Mouse (Mus musculus): ENCODE data around the gene Phldb2. TPM values are rescaled to one million over a fixed set of nuclear protein-coding genes. Genes with fewer than 3 reads are reported as not detected.

Phldb2 gene
- polyA plus RNA-seq, 1 experiment from 2014 or later, result 31.4 TPM

GRCm38 (mm10) chr16:45758726-45759269 is 194.6 kb downstream of the Phldb2 start:
- 94% methylated on average over 9 of the region's 9 CpGs for WGBS
- Histone ChIP-seq H3K4me3 (no peak overlapping the region), H3K4me1 (no peaks in the 10 kb centered on the region), H3K36me3 (peaks cover 41% of the 10 kb centered on the region), H3K9me3 (replicated peaks) (no peaks in the 10 kb centered on the region), H3K27me3 (ENCODE audit: low read depth, poor library complexity, severe bottlenecking) (no peaks in the 10 kb centered on the region), H3K27ac (replicated peaks) (no peak overlapping the region)
- no peak for DNase-seq (ENCODE audit: low spot score)

- no peaks in the 10 kb centered on the region for H3K27me3 ChIP-seq (ENCODE audit: low read depth, poor library complexity, severe bottlenecking)
- no peak overlapping the region for H3K27ac ChIP-seq (replicated peaks)
- no peaks in the 10 kb centered on the region for H3K9me3 ChIP-seq (replicated peaks)
- H3K4me1 ChIP-seq, result no peaks in the 10 kb centered on the region
- no peak overlapping the region for H3K4me3 ChIP-seq
- DNase-seq (ENCODE audit: low spot score), result no peak
- 91% methylated on average over 12 of the region's 12 CpGs for WGBS
- peaks cover 32% of the 10 kb centered on the region for H3K36me3 ChIP-seq
Observed at GRCm38 (mm10) chr16:45757421-45758078, 195.8 kb downstream of the Phldb2 start.

- no peak overlapping the region for H3K4me3 ChIP-seq
- no peaks in the 10 kb centered on the region for H3K4me1 ChIP-seq
- no peak for DNase-seq (ENCODE audit: low spot score)
- no peaks in the 10 kb centered on the region for H3K27me3 ChIP-seq (ENCODE audit: low read depth, poor library complexity, severe bottlenecking)
- H3K9me3 ChIP-seq (replicated peaks), result no peaks in the 10 kb centered on the region
- peaks cover 35% of the 10 kb centered on the region for H3K36me3 ChIP-seq
- H3K27ac ChIP-seq (replicated peaks), result no peak overlapping the region
- 51% methylated on average over 9 of the region's 9 CpGs for WGBS
Observed at GRCm38 (mm10) chr16:45756855-45757254, 196.5 kb downstream of the Phldb2 start.

- Histone ChIP-seq H3K4me1 (peaks cover 26% of the 10 kb centered on the region), H3K27ac (replicated peaks) (peak overlapping the region; percentile 97), H3K4me3 (peak overlapping the region; percentile 76; the same call in 1 of the 2 replicates), H3K36me3 (peaks cover 18% of the 10 kb centered on the region), H3K27me3 (ENCODE audit: low read depth, poor library complexity, severe bottlenecking) (no peaks in the 10 kb centered on the region), H3K9me3 (replicated peaks) (no peaks in the 10 kb centered on the region)
- DNase-seq (ENCODE audit: low spot score), result no peak
- 68% methylated on average over 4 of the region's 4 CpGs for WGBS
Observed at GRCm38 (mm10) chr16:45743591-45744144, 209.7 kb downstream of the Phldb2 start.

- peaks cover 17% of the 10 kb centered on the region for H3K36me3 ChIP-seq
- no peaks in the 10 kb centered on the region for H3K9me3 ChIP-seq (replicated peaks)
- H3K4me3 ChIP-seq, result peak within 1 kb of the TSS; percentile 76
- peak within 1 kb of the TSS; percentile 97 for H3K27ac ChIP-seq (replicated peaks)
- no peaks in the 10 kb centered on the region for H3K27me3 ChIP-seq (ENCODE audit: low read depth, poor library complexity, severe bottlenecking)
- peaks cover 26% of the 10 kb centered on the region for H3K4me1 ChIP-seq
- WGBS, result under 1% methylated on average over 49 of the region's 51 CpGs
- peak; percentile 97 for DNase-seq (ENCODE audit: low spot score)
Observed at GRCm38 (mm10) chr16:45742615-45743476, 210.6 kb downstream of the Phldb2 start, which contains the start of gene Abhd10. Abhd10 (minus strand) TSS chr16:45742955.

- Histone ChIP-seq H3K27ac (replicated peaks) (no peak overlapping the region), H3K9me3 (replicated peaks) (no peaks in the 10 kb centered on the region), H3K4me1 (peaks cover 15% of the 10 kb centered on the region), H3K27me3 (ENCODE audit: low read depth, poor library complexity, severe bottlenecking) (no peaks in the 10 kb centered on the region), H3K4me3 (no peak overlapping the region), H3K36me3 (peaks cover 61% of the 10 kb centered on the region)
- no peak for DNase-seq (ENCODE audit: low spot score)
- WGBS, result 91% methylated on average over 8 of the region's 8 CpGs
Observed at GRCm38 (mm10) chr16:45737880-45738279, 215.5 kb downstream of the Phldb2 start.

- Histone ChIP-seq H3K4me1 (peaks cover 10% of the 10 kb centered on the region), H3K27me3 (ENCODE audit: low read depth, poor library complexity, severe bottlenecking) (no peaks in the 10 kb centered on the region)
- no peak for DNase-seq (ENCODE audit: low spot score)
Observed at GRCm38 (mm10) chr16:45736724-45737123, 216.7 kb downstream of the Phldb2 start.

GRCm38 (mm10) chr16:45729163-45729562 is 224.2 kb downstream of the Phldb2 start:
- 88% methylated on average over 5 of the region's 5 CpGs for WGBS
- peaks cover 20% of the 10 kb centered on the region for H3K4me1 ChIP-seq
- no peaks in the 10 kb centered on the region for H3K9me3 ChIP-seq (replicated peaks)
- peaks cover 59% of the 10 kb centered on the region for H3K36me3 ChIP-seq
- no peak for DNase-seq (ENCODE audit: low spot score)
- no peaks in the 10 kb centered on the region for H3K27me3 ChIP-seq (ENCODE audit: low read depth, poor library complexity, severe bottlenecking)
- no peak overlapping the region for H3K4me3 ChIP-seq
- no peak overlapping the region for H3K27ac ChIP-seq (replicated peaks)

More at GRCm38 (mm10) chr16:45736724-45737123, 216.7 kb downstream of the Phldb2 start:
- Histone ChIP-seq H3K9me3 (replicated peaks) (no peaks in the 10 kb centered on the region), H3K36me3 (peaks cover 73% of the 10 kb centered on the region), H3K4me3 (no peak overlapping the region), H3K27ac (replicated peaks) (no peak overlapping the region)
- WGBS, result 92% methylated on average over 3 of the region's 3 CpGs

GRCm38 (mm10) chr16:45724742-45725102 is 228.7 kb downstream of the Phldb2 start:
- H3K4me1 ChIP-seq, result peaks cover 62% of the 10 kb centered on the region
- no peak for DNase-seq (ENCODE audit: low spot score)
- H3K36me3 ChIP-seq, result peaks cover 47% of the 10 kb centered on the region
- no peaks in the 10 kb centered on the region for H3K9me3 ChIP-seq (replicated peaks)
- H3K27me3 ChIP-seq (ENCODE audit: low read depth, poor library complexity, severe bottlenecking), result no peaks in the 10 kb centered on the region
- peak overlapping the region; percentile 73 for H3K4me3 ChIP-seq
- peak overlapping the region; percentile 94 for H3K27ac ChIP-seq (replicated peaks)
- under 1% methylated on average over 10 of the region's 10 CpGs for WGBS

GRCm38 (mm10) chr16:45724061-45724741 is 229.2 kb downstream of the Phldb2 start, which contains the start of gene Tagln3:
Tagln3 (minus strand) TSS chr16:45724608.
- Histone ChIP-seq H3K4me3 (peak within 1 kb of the TSS; percentile 73), H3K36me3 (peaks cover 47% of the 10 kb centered on the region), H3K9me3 (replicated peaks) (no peaks in the 10 kb centered on the region), H3K4me1 (peaks cover 62% of the 10 kb centered on the region), H3K27ac (replicated peaks) (peak within 1 kb of the TSS; percentile 94), H3K27me3 (ENCODE audit: low read depth, poor library complexity, severe bottlenecking) (no peaks in the 10 kb centered on the region)
- under 1% methylated on average over 30 of the region's 30 CpGs for WGBS
- peak; percentile 84 for DNase-seq (ENCODE audit: low spot score)

- Histone ChIP-seq H3K4me3 (peak overlapping the region; percentile 73), H3K9me3 (replicated peaks) (no peaks in the 10 kb centered on the region), H3K36me3 (peaks cover 49% of the 10 kb centered on the region), H3K27me3 (ENCODE audit: low read depth, poor library complexity, severe bottlenecking) (no peaks in the 10 kb centered on the region), H3K27ac (replicated peaks) (peak overlapping the region; percentile 94), H3K4me1 (peaks cover 62% of the 10 kb centered on the region)
- WGBS, result 48% methylated on average over 6 of the region's 6 CpGs
- DNase-seq (ENCODE audit: low spot score), result no peak
Observed at GRCm38 (mm10) chr16:45723172-45723901, 230.1 kb downstream of the Phldb2 start.

All from midbrain, embryonic 10.5 days (tissue).